8 mouse cellular contexts compared by ENCODE assay signal in genomic region chr11:3202781-3203441, GRCm38 (mm10). TPM values are rescaled to one million over a fixed set of nuclear protein-coding genes. Genes with fewer than 3 reads are reported as not detected.
DNase-seq lines count a peak whose midpoint lies in the region; ATAC-seq and TF ChIP-seq lines count a peak whose summit lies in the region.

No protein-coding gene starts in this region.

- no peaks in the 10 kb centered on the region; the same call in 1 of the 2 replicates for H3K4me1 ChIP-seq in small intestine, adult 2 months (ENCODE audit: control insufficient read depth, insufficient read depth, insufficient read length, low read length)

- intact Hi-C loops in left cerebral cortex, postnatal 25 days (cut with DNase I): no loop called here

- H3K4me3 ChIP-seq in small intestine, adult 2 months (ENCODE audit: low read depth, low read length): peak overlapping the region; percentile 69

- H3K27me3 ChIP-seq in small intestine, adult 2 months (ENCODE audit: control insufficient read depth, insufficient read depth, low read length): no peaks in the 10 kb centered on the region

- 8% methylated on average over 56 of the region's 57 CpGs for WGBS in small intestine, adult 2 months

- ATAC-seq in megakaryocyte progenitor cell, adult 5-6 weeks (replicated peaks; ENCODE audit: poor library complexity): peak; percentile 18

- peak; percentile 74 for DNase-seq in ZHBTc4 (ENCODE audit: low read depth, low spot score)
- peak; percentile 80 for DNase-seq in cerebellum, adult 9-11 months
- peak; percentile 38 to 39 for DNase-seq in frontal cortex, postnatal 36 days (ENCODE audit: low spot score in 2 of 2)
- peak; percentile 76 for DNase-seq in induced T-regulatory cell, adult 2 months (ENCODE audit: low read depth)
- DNase-seq in left cerebral cortex, postnatal 25 days (ENCODE audit: low spot score in 2 of 2): peak; percentile 23
- DNase-seq in yolk sac, embryonic 10.5 days (ENCODE audit: low spot score): peak; percentile 85

- TF ChIP-seq POLR2A in small intestine, adult 2 months (IDR thresholded peaks at IDR 0.05; ENCODE audit: low read depth, low read length): no peak

- H3K36me3 ChIP-seq in small intestine, adult 2 months (ENCODE audit: control insufficient read depth, insufficient read depth, low read length): peaks cover 14% of the 10 kb centered on the region

- H3K27ac ChIP-seq in small intestine, adult 2 months (ENCODE audit: insufficient read depth, low read depth, low read length): peak overlapping the region; percentile 70

- no peak for TF ChIP-seq CTCF in small intestine, adult 2 months (IDR thresholded peaks at IDR 0.05; ENCODE audit: extremely low read depth, insufficient read length, insufficient replicate concordance, low read depth, low read length)

RNA-seq across cellular contexts. Expression of gene Eif4enif1, which starts 0.7 kb away (rescaled TPM):
- 10 to 100 TPM; 68.7 to 71.5 TPM for total RNA-seq in left cerebral cortex, postnatal 25 days (2021)
- total RNA-seq in megakaryocyte progenitor cell, adult 5-6 weeks (2015): 96.1 and 110 TPM in 2 replicates
- total RNA-seq in megakaryocyte progenitor cell, adult 5-6 weeks (2017): 40.1 and 49.2 TPM in 2 replicates
- 19.4 and 33.4 TPM in 2 replicates for polyA plus RNA-seq in small intestine, adult 2 months (2012; rRNA removed)

RNA-seq across cellular contexts. Expression of gene Sfi1, which starts 9.6 kb away (rescaled TPM):
- 10 to 100 TPM; 48.2 to 69.5 TPM for total RNA-seq in left cerebral cortex, postnatal 25 days (2021)
- total RNA-seq in megakaryocyte progenitor cell, adult 5-6 weeks (2015): 5.2 and 6.0 TPM in 2 replicates
- 6.2 and 14.2 TPM in 2 replicates for total RNA-seq in megakaryocyte progenitor cell, adult 5-6 weeks (2017)
- polyA plus RNA-seq in small intestine, adult 2 months (2012; rRNA removed): 8.6 and 21.2 TPM in 2 replicates

Comparison
In these comparisons a context has a peak if more than half of its experiments do, and no peak if none do; other contexts are left out.
1. Peak in every context shown above with its lines: DNase-seq, ATAC-seq, H3K4me3 ChIP-seq and H3K27ac ChIP-seq.
2. DNase-seq: peak in every context shown above with its lines; median percentile 85 in yolk sac, embryonic 10.5 days; 80 in cerebellum, adult 9-11 months; 76 in induced T-regulatory cell, adult 2 months; 74 in ZHBTc4; 38 in frontal cortex, postnatal 36 days; 23 in left cerebral cortex, postnatal 25 days.